Mouse (Mus musculus): Measurements from ENCODE around the gene Trp53i11.
A peak's percentile ranks its signal among the peaks of the same experiment; 100 is the strongest.

Trp53i11 gene

DNA sequence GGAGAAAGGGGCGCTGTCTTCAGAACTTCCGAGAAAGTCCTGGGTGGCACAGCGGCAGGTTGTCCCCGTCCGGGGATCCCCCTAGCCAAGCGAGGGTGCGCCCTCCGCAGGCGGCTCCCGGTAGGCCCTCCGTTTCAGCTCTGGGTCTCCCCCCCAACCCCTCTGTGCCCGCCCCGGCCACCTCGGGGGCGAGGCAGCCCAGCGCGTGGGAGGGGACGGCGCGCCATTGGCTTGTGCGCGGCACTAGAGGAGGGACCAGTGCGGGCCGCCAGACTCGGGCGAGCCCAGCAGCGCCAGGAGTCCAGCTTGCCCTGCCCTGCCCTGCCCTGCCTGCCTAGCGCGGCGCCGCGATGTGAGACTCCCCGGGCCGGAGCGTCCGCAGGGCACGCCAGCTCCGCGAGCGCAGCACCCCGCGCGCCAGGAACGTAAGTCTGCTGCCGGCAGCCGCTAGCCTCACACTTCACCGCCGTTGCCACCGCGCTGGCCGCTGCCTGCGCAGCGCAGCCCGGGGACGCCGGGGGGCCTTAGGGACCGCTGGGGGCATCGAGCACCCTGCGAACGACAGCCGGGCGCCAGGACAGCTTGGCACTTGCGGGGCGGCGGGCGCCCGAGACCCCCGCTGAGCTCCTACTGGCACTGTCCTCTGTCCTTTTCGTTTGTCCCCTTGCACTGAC lies at the start of gene Trp53i11:
Gene Trp53i11 (plus strand): TSS at position 226 of the 674 bp plus-strand sequence.
- peak; percentile 90 for DNase-seq (ENCODE audit: extremely low spot score)

DNA sequence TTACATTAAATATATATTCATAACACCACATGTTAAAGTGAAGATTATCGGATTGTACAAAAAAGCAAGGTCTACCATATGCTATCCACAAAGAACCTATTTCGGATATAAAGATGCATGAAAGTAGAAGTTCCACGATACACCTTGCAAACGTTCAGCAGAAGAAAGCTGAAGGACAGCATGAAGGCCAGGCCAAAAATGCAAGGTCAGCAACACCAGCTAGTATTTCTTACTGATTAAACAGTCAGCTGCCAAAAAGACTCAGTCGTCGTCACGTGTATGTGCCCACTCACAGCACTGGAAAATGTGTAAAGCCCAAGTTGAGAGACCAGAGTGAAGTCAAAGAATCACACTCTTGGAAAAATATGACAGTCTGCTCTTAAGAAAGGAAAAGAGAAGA lies 47.9 kb upstream of the Trp53i11 start:
- DNase-seq (ENCODE audit: extremely low spot score), result no peak

DNA sequence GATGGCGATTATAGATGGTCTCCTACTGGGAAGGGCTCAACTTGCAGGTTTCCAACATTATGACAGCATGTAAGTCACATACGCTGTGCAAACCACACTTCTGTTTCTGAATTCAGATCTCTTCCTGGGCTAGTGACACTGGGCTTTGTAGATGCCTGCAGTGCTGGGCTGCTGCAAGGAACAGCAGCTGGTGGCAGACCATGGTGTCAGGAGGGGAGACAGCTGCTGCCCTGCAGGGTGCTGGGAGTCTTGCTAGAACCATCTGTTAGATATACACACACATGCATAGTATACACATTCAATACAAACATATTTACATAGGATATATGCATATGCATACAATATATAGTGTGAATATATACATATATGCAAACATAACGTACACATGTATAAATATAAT lies 46.0 kb upstream of the Trp53i11 start:
- no peak for DNase-seq (ENCODE audit: extremely low spot score)

- DNase-seq (ENCODE audit: extremely low spot score), result no peak
Observed at GRCm38 (mm10) chr2:93142616-93143015, 44.7 kb upstream of the Trp53i11 start.

DNA sequence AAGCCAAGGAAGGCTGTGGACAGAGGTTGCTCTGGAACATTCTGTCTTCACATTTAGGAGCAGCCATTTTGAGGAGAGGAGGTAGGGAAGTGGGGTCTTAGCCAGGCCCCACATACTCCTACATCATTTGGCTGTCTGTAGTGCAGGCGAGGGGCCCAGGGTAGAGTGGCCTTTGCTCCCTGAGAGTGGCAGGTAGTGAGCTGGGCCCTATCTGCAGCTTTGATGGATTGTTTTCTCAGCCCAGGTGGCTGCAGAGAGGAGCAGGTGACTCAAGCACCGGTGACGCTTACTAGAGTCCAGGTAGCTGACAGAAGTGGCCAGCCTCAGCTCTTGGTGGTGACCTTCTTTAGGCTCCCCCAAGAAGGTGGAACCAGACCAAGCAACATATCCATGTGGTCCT lies 43.2 kb upstream of the Trp53i11 start:
- no peak for DNase-seq (ENCODE audit: extremely low spot score)

DNA sequence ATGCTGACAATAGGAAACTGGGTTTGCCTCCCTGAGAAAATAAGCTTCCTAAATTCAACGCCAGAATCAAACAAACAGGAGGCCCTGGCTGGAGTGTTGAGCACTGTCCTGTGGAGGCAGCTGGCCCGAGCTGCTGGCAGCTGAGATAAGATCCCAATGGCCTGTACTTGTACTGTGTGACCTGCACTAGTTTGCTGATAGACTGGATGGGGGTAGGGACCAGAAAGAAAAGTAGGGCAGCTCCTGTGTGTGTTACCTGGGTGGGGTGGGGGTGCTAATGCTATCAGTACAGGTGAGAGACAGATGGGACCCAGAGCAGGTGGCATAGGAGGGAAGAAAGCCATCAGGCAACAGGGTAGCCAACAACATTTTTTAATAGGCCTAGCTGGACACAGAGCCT lies 37.3 kb upstream of the Trp53i11 start:
- no peak for DNase-seq (ENCODE audit: extremely low spot score)

DNA sequence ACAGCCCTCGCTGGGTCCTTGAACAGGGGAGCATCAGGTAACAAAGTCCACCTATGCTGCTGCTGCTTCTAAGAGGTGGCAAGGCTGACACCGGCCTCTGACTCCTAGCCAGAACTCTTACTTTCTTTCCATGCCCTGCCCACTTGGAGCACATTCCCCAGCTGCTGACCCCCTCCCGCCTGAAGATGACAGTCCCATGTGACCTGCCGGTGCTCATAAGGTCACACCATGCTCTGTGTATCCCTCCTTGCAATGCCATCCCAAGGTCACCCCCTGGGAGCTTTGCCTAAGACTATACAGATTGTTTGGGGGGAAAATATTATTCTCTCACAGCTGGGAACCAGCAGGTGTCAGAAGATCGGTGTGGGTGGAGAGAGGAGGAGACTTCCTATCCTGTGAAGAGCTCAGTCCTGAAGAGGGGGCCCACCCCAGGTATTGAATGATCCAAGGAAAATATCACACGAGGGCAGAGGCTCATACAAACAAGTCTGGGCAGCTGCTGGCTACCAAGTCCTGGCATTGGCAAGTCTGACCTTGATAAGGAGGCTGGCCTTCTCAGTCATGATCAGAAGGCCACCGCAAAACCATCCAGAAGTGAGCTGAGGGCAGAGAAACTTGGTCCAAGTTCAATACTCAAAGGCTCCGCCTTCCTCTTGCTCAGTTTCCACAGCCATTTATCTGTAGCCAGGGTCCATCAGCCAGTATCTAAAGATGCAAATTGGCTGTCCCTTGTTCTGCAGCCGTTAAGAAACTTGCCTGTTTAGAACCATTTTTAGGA lies 36.5 kb upstream of the Trp53i11 start:
- no peak for DNase-seq (ENCODE audit: extremely low spot score)

GRCm38 (mm10) chr2:93152191-93152601 lies 35.2 kb upstream of the Trp53i11 start:
- no peak for DNase-seq (ENCODE audit: extremely low spot score)

DNA sequence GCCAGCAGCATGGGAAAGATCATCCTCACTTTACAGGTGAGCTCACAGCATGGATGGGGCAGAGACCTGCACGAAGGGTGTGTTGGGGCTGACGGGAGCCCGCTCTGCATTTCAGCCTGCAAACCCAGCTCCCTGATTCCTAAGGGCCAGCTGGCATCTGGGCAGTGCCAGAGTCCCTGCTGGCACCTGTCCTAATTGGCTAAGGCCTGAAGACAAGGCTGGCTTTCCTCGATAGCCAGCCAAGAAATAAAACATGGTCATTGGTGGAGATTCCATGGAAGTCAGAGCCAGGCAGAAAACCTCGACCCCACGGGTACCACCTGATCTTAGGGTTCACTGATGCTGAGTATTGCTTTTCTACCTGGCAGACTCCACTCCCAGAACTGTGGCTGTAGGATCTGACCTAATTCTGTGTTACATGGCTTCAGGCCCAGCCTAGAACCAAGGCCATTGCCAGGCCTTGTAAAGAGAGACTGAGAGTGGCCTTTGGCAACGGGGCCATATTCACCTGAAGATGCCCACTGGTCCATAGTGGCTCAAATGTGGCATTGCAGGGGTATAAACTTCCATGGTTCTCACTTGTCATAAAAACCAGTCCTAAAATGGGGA lies 34.4 kb upstream of the Trp53i11 start:
- no peak for DNase-seq (ENCODE audit: extremely low spot score)

GRCm38 (mm10) chr2:93153833-93154232 lies 33.5 kb upstream of the Trp53i11 start:
- no peak for DNase-seq (ENCODE audit: extremely low spot score)

DNA sequence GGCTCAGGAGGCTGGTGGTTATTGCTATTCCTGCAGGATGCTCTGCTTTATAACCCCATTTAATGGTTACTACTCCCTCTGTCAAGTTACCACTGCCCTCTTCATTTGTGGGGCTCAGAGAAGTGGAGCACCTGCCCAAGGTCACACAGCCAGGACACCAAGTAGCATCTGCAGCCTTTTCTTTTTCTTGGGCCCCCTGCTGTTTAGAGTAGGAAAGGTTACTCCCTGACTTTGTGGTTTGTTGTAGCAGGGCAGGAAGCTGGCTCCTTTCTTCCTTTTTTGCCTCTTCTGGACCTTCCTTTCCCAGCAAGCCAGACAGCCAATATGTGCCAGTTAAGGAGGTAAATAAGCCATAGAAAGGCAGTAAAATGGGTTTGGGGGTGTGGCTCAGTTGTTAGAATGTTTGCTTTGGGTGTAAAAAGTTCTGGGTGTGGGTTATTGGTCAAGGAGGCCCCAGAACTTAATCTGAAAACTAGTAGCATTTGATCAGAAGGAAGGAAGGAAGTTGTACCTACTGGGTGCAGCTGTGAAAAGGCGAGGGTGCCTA lies 32.8 kb upstream of the Trp53i11 start:
- no peak for DNase-seq (ENCODE audit: extremely low spot score)

- no peak for DNase-seq (ENCODE audit: extremely low spot score)
Observed at GRCm38 (mm10) chr2:93160467-93161035, 26.8 kb upstream of the Trp53i11 start.

GRCm38 (mm10) chr2:93161914-93162664 lies 25.3 kb upstream of the Trp53i11 start:
- no peak for DNase-seq (ENCODE audit: extremely low spot score)

- DNase-seq (ENCODE audit: extremely low spot score), result no peak
Observed at GRCm38 (mm10) chr2:93162791-93163190, 24.6 kb upstream of the Trp53i11 start.

GRCm38 (mm10) chr2:93163317-93163716 lies 24.0 kb upstream of the Trp53i11 start:
- no peak for DNase-seq (ENCODE audit: extremely low spot score)

DNA sequence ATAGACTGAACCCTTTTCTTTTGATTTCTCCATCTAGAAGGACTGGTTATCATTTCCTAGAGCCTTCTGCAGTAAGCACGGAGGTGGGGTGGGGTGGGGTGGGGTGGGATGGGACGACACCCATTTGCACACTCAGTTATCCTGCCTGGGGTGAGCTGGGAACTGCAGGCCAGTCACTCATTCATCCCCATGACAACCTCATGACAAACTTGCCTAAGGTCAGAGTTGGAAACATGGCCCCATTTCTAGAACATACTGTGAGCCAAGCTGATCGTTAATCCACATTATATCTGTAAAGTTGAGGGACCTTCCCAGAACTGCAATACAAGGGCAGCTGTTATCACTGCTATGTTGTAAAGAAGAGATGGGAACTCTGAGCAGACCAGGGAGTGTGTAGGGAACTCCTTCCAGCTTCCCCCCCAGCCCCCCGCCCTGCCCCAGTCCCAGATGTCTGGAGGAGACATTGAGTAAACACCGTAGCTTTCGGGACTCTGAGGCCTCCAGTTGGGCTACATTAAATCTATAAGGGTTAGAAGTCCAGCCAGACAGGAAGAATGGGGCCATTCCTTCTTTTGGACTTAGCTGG lies 23.5 kb upstream of the Trp53i11 start:
- no peak for DNase-seq (ENCODE audit: extremely low spot score)

DNA sequence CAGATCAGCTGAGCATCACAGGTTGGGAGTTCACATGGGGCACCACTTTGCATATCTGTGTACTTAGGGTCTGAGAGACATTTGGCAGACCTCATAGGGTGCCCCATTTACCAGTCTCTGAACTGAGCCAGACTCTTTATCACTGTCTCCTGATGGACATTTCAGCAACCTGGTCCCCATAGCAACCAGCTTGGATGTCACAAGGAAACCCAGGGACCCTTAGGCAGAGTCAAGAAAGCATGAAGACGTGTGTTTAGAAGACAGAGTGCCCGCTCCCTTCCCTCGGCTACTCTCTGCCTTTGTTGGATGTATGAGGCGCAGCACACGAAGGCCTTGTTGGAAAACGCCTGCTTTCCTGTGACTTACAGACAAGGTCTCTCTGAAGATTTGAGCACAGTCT lies 21.1 kb upstream of the Trp53i11 start:
- DNase-seq (ENCODE audit: extremely low spot score), result no peak

- DNase-seq (ENCODE audit: extremely low spot score), result no peak
Observed at GRCm38 (mm10) chr2:93166734-93167406, 20.5 kb upstream of the Trp53i11 start.

- no peak for DNase-seq (ENCODE audit: extremely low spot score)
Observed at GRCm38 (mm10) chr2:93170156-93170844, 17.0 kb upstream of the Trp53i11 start.

DNA sequence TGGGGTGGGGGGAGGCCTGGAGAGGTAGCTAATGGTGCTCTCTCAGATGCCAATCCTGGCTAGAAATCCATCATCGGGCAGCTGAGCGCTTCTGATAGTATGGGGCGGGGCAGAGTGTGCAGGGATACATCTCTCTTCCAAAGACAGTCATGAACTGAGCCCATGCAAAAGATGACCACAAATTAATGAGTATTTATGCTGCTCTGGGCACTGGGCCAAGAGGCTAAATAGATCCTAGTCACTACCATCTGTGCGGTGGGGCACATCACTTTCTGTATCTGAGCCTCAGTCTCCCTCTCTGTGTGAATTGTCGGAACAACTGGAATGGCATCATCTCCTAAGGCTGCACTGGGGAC lies 16.5 kb upstream of the Trp53i11 start:
- DNase-seq (ENCODE audit: extremely low spot score), result no peak

Data from embryo, embryonic 9.5 days (tissue).